Mouse (Mus musculus): ENCODE measurements around the gene Cyp2f2. TPM values are rescaled to one million over a fixed set of nuclear protein-coding genes. Genes with fewer than 3 reads are reported as not detected.

The Cyp2f2 gene
- polyA plus RNA-seq, 1 experiment: not detected

DNA sequence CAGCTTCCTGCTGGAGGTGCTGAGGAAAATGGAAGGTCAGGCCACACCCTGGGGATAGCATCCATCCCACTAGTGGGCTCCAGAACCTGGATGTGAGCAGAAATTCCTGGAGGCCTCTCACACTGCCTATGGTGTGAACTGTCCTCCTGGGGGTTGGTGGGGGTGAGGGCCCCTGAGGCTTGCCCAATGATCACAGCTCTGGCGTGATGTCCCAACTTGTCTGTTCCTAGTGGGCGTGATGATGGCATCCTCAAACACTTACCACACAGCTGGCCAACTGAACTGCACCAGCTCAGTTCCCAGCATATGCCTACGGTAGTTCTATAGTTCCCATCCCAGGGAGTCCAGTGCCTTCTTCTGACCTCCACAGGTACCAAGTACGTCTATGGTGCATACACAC lies 5.3 kb downstream of the Cyp2f2 start:
- Histone ChIP-seq H3K9me3 (replicated peaks; ENCODE audit: control insufficient read depth, insufficient read depth, low read length, poor library complexity, severe bottlenecking) (no peaks in the 10 kb centered on the region), H3K27ac (ENCODE audit: insufficient read depth, low read length) (no peak overlapping the region), H3K4me3 (ENCODE audit: low read depth, low read length) (no peak overlapping the region), H3K9ac (ENCODE audit: low read depth, poor library complexity, severe bottlenecking) (no peak overlapping the region), H3K4me1 (ENCODE audit: control insufficient read depth, insufficient read depth, low read length) (no peaks in the 10 kb centered on the region), H3K36me3 (ENCODE audit: control insufficient read depth, insufficient read depth, low read length, poor library complexity, severe bottlenecking) (no peaks in the 10 kb centered on the region), H3K27me3 (ENCODE audit: control insufficient read depth, insufficient read depth, low read length, poor library complexity, severe bottlenecking) (no peaks in the 10 kb centered on the region)
- TF ChIP-seq POLR2A (IDR thresholded peaks at IDR 0.05; ENCODE audit: insufficient read depth, low read length) (no peak), CTCF (IDR thresholded peaks at IDR 0.05; ENCODE audit: low read depth, low read length) (no peak), EP300 (IDR thresholded peaks at IDR 0.05; ENCODE audit: insufficient read depth, low read depth, low read length) (no peak)

DNA sequence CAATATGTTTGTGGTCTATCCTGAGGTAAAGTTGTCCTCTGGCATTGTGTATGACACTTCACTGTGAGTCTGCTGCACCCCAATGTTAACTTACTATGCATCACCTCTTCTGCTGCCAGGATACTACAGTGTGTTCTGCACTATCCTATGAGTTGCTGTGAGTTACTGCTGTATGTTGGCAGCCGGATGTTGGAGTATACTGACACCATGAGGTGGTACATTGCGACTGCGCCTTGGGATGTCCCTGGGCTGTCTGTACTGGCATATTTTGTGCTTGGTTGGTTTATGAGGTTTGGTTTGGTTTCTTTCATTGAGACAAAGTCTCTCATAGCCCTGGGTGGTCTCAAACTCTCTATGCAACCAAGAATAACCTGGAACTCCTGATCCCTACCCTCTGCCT lies 8.5 kb downstream of the Cyp2f2 start:
- H3K36me3 ChIP-seq (ENCODE audit: control insufficient read depth, insufficient read depth, low read length, poor library complexity, severe bottlenecking): no peaks in the 10 kb centered on the region
- no peak overlapping the region for H3K4me3 ChIP-seq (ENCODE audit: low read depth, low read length)
- H3K9me3 ChIP-seq (replicated peaks; ENCODE audit: control insufficient read depth, insufficient read depth, low read length, poor library complexity, severe bottlenecking): no peaks in the 10 kb centered on the region
- no peak overlapping the region for H3K27ac ChIP-seq (ENCODE audit: insufficient read depth, low read length)
- H3K4me1 ChIP-seq (ENCODE audit: control insufficient read depth, insufficient read depth, low read length): peaks cover 2% of the 10 kb centered on the region
- H3K27me3 ChIP-seq (ENCODE audit: control insufficient read depth, insufficient read depth, low read length, poor library complexity, severe bottlenecking): no peaks in the 10 kb centered on the region
- no peak for TF ChIP-seq POLR2A (IDR thresholded peaks at IDR 0.05; ENCODE audit: insufficient read depth, low read length)
- peak; percentile 80 for TF ChIP-seq CTCF (IDR thresholded peaks at IDR 0.05; ENCODE audit: low read depth, low read length)
- no peak overlapping the region for H3K9ac ChIP-seq (ENCODE audit: low read depth, poor library complexity, severe bottlenecking)

DNA sequence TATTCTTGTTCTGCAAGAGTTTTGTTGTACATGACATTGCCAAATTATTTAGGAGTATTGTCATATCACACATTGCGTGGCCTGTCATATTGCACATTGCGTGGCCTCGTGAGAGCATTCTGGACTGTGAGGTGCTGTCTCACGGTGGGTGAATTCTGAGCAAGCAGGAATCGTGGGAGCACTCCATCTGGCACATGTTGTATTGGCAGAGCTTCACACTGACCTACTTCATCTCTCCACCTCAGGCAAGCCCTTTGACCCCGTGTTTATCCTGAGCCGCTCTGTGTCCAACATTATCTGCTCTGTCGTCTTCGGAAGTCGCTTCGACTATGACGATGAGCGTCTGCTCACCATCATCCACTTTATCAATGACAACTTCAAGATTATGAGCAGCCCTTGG lies 9.2 kb downstream of the Cyp2f2 start:
- Histone ChIP-seq H3K4me1 (ENCODE audit: control insufficient read depth, insufficient read depth, low read length) (peaks cover 2% of the 10 kb centered on the region), H3K36me3 (ENCODE audit: control insufficient read depth, insufficient read depth, low read length, poor library complexity, severe bottlenecking) (no peaks in the 10 kb centered on the region), H3K4me3 (ENCODE audit: low read depth, low read length) (no peak overlapping the region), H3K27me3 (ENCODE audit: control insufficient read depth, insufficient read depth, low read length, poor library complexity, severe bottlenecking) (no peaks in the 10 kb centered on the region), H3K9ac (ENCODE audit: low read depth, poor library complexity, severe bottlenecking) (no peak overlapping the region), H3K27ac (ENCODE audit: insufficient read depth, low read length) (no peak overlapping the region), H3K9me3 (replicated peaks; ENCODE audit: control insufficient read depth, insufficient read depth, low read length, poor library complexity, severe bottlenecking) (no peaks in the 10 kb centered on the region)
- no peak for TF ChIP-seq CTCF (IDR thresholded peaks at IDR 0.05; ENCODE audit: low read depth, low read length)
- TF ChIP-seq POLR2A (IDR thresholded peaks at IDR 0.05; ENCODE audit: insufficient read depth, low read length): no peak
- TF ChIP-seq EP300 (IDR thresholded peaks at IDR 0.05; ENCODE audit: insufficient read depth, low read depth, low read length): no peak

DNA sequence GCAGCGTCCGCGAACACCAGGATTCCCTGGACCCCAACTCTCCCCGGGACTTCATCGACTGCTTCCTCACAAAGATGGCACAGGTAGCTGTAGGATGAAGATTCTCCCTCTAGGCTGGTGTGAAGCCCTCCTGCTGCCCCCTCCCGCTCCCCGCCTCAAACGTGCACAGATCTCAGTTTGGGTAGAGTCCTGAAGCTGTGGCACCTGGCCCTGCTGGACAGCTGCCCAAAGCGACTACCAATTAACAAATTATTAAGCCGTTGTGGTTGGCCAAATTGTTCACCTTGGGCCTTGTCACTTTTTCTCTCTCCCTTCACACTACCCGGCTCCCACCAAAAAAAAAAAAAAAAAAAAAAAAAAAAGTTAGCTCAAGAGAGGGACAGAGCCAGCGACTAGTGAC lies 10.1 kb downstream of the Cyp2f2 start:
- no peaks in the 10 kb centered on the region for H3K9me3 ChIP-seq (replicated peaks; ENCODE audit: control insufficient read depth, insufficient read depth, low read length, poor library complexity, severe bottlenecking)
- peaks cover 2% of the 10 kb centered on the region for H3K4me1 ChIP-seq (ENCODE audit: control insufficient read depth, insufficient read depth, low read length)
- no peak overlapping the region for H3K9ac ChIP-seq (ENCODE audit: low read depth, poor library complexity, severe bottlenecking)
- no peaks in the 10 kb centered on the region for H3K27me3 ChIP-seq (ENCODE audit: control insufficient read depth, insufficient read depth, low read length, poor library complexity, severe bottlenecking)
- no peak overlapping the region for H3K4me3 ChIP-seq (ENCODE audit: low read depth, low read length)
- no peak overlapping the region for H3K27ac ChIP-seq (ENCODE audit: insufficient read depth, low read length)
- H3K36me3 ChIP-seq (ENCODE audit: control insufficient read depth, insufficient read depth, low read length, poor library complexity, severe bottlenecking): no peaks in the 10 kb centered on the region
- TF ChIP-seq EP300 (IDR thresholded peaks at IDR 0.05; ENCODE audit: insufficient read depth, low read depth, low read length): no peak
- TF ChIP-seq CTCF (IDR thresholded peaks at IDR 0.05; ENCODE audit: low read depth, low read length): no peak
- no peak for TF ChIP-seq POLR2A (IDR thresholded peaks at IDR 0.05; ENCODE audit: insufficient read depth, low read length)

DNA sequence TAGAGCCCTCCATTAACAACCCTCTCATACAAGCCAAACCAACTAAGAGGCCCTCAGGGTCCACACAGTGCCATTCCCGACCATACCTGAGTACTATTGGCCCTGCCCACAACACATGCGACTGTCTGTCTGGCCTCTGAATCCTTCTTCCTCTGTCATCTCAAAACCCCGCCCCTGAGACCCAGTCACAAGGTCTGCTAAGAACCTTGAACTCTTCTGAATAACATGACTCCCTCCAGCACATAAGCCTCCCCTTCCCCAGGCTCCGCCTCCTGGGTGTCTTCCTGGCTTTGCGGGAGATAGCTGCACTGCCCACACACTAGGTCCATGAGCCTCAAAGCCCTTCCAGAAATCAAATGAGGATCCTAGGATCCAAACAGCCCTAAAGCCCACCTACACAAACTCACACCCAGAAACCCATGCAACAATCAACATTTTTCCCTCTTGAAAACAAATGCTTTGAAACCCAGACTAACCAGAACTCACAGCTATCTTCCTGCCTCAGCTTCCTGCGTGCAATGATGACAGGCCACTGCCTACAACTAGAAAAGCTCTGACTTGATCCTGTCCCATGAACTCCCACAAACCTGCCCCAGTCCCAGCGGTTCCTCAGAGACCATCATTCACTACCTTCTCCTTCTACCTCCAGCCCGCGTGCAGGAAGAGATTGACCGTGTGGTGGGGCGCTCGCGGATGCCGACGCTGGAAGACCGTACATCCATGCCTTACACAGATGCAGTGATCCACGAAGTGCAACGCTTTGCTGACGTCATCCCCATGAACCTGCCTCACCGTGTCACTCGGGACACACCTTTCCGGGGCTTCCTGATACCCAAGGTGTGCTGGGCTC lies 11.0 kb downstream of the Cyp2f2 start:
- no peak overlapping the region for H3K9ac ChIP-seq (ENCODE audit: low read depth, poor library complexity, severe bottlenecking)
- no peaks in the 10 kb centered on the region for H3K27me3 ChIP-seq (ENCODE audit: control insufficient read depth, insufficient read depth, low read length, poor library complexity, severe bottlenecking)
- H3K36me3 ChIP-seq (ENCODE audit: control insufficient read depth, insufficient read depth, low read length, poor library complexity, severe bottlenecking): no peaks in the 10 kb centered on the region
- TF ChIP-seq POLR2A (IDR thresholded peaks at IDR 0.05; ENCODE audit: insufficient read depth, low read length) (no peak), EP300 (IDR thresholded peaks at IDR 0.05; ENCODE audit: insufficient read depth, low read depth, low read length) (no peak), CTCF (IDR thresholded peaks at IDR 0.05; ENCODE audit: low read depth, low read length) (no peak)
- H3K9me3 ChIP-seq (replicated peaks; ENCODE audit: control insufficient read depth, insufficient read depth, low read length, poor library complexity, severe bottlenecking): no peaks in the 10 kb centered on the region
- peak overlapping the region; percentile 45 for H3K4me3 ChIP-seq (ENCODE audit: low read depth, low read length)
- no peak overlapping the region for H3K27ac ChIP-seq (ENCODE audit: insufficient read depth, low read length)
- peaks cover 2% of the 10 kb centered on the region for H3K4me1 ChIP-seq (ENCODE audit: control insufficient read depth, insufficient read depth, low read length)

DNA sequence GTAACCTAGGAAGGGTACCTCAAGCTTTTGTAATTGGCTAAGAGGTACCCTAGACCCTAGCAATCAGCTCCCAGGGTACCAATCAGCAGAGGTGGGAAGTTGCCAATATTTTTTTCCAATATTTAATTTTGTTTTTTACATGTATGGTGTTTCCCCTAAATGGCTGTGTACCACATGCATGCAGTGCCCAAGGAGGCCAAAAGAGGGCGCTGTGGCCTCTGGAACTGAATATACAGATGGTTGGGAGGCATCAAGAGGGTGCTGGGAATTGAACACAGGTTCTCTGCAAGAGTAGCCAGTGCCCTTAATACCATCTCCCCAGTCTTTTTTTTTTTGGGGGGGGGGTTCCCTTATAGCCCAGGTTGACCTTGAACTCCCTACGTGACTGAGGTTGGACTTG lies 11.7 kb downstream of the Cyp2f2 start:
- Histone ChIP-seq H3K27ac (ENCODE audit: insufficient read depth, low read length) (no peak overlapping the region), H3K4me1 (ENCODE audit: control insufficient read depth, insufficient read depth, low read length) (peaks cover 2% of the 10 kb centered on the region), H3K9me3 (replicated peaks; ENCODE audit: control insufficient read depth, insufficient read depth, low read length, poor library complexity, severe bottlenecking) (no peaks in the 10 kb centered on the region)

More for the DNA sequence above, 11.7 kb downstream of the Cyp2f2 start:
- no peaks in the 10 kb centered on the region for H3K36me3 ChIP-seq (ENCODE audit: control insufficient read depth, insufficient read depth, low read length, poor library complexity, severe bottlenecking)
- H3K9ac ChIP-seq (ENCODE audit: low read depth, poor library complexity, severe bottlenecking): no peak overlapping the region
- H3K4me3 ChIP-seq (ENCODE audit: low read depth, low read length): no peak overlapping the region
- TF ChIP-seq EP300 (IDR thresholded peaks at IDR 0.05; ENCODE audit: insufficient read depth, low read depth, low read length): no peak
- TF ChIP-seq CTCF (IDR thresholded peaks at IDR 0.05; ENCODE audit: low read depth, low read length): peak; percentile 43
- H3K27me3 ChIP-seq (ENCODE audit: control insufficient read depth, insufficient read depth, low read length, poor library complexity, severe bottlenecking): no peaks in the 10 kb centered on the region
